Mouse (Mus musculus): ENCODE measurements around the gene Adh5. TPM values are rescaled to one million over a fixed set of nuclear protein-coding genes. Genes with fewer than 3 reads are reported as not detected.
A peak's percentile ranks its signal among the peaks of the same experiment; 100 is the strongest.

Gene Adh5
- 152 and 163 TPM in 2 replicates for polyA plus RNA-seq (2015; fragmentation: Nextera tagmentation; extraction: Ambion mirVana)

DNA sequence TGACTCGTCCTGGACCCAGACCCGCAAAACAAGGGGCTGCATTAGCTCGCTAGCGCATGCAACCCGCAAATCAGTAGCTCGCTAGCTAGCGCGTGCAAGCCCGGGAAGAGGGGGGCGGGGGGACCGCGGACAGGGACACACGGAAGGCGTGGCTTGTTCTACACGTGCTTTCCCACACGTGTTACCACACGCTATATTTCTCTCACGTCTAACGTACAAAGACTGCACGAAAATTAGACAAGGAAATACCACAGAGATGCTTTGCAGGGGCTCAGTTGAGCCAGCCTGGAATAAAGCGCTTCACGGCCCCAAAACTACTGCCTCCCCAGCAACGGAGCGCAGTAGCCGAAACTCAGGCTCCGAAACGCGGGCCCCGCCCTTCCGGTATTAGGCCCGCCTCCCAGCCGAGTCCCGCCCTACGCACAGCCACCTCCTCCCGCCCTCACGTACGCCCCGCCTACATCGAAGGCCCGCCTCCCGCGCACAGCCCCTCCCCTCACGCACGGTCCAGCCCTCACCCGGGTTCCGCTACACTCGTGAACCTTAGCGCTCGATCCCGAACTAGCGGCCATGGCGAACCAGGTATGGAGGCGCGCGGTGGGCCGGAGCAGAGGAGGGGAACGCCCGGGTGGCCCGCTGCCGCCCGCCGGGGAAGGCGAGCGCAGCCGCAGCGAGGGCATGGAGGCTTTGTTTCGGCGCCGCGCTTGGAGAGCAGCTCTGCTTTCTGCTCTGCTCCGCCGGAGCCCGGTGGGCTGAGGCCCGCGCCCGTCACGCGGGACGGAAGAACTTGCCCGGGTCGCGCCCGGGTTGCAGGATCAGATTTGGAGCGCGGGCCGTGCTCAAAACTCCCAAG lies at the start of gene Adh5:
Gene Adh5 (plus strand): TSS at position 482 of the 853 bp plus-strand sequence.
- WGBS: under 1% methylated on average over 86 of the region's 86 CpGs
- no peaks in the 10 kb centered on the region for H3K27me3 ChIP-seq
- H3K4me2 ChIP-seq: peak within 1 kb of the TSS; percentile 95
- peaks cover 12% of the 10 kb centered on the region for H3K4me1 ChIP-seq (replicated peaks)
- peak within 1 kb of the TSS; percentile 96 for H3K4me3 ChIP-seq
- peak within 1 kb of the TSS; percentile 98 for H3K9ac ChIP-seq
- peak; percentile 99 for ATAC-seq (replicated peaks; ENCODE audit: insufficient number of reproducible peaks, insufficient read depth, low FRiP score, low read depth)
- H3K36me3 ChIP-seq: peaks cover 24% of the 10 kb centered on the region
- no peaks in the 10 kb centered on the region for H3K9me3 ChIP-seq (replicated peaks)
- peak within 1 kb of the TSS; percentile 93 for H3K27ac ChIP-seq

- no peaks in the 10 kb centered on the region for H3K9me3 ChIP-seq (replicated peaks)
- 56% methylated on average over 3 of the region's 3 CpGs for whole genome bisulfite sequencing
- H3K9ac ChIP-seq: no peak overlapping the region
- H3K27me3 ChIP-seq: no peaks in the 10 kb centered on the region
- H3K36me3 ChIP-seq: no peaks in the 10 kb centered on the region
- H3K4me3 ChIP-seq: no peak overlapping the region
- ATAC-seq (replicated peaks; ENCODE audit: insufficient number of reproducible peaks, insufficient read depth, low FRiP score, low read depth): no peak
- H3K4me2 ChIP-seq: no peak overlapping the region
- H3K27ac ChIP-seq: no peak overlapping the region
- no peaks in the 10 kb centered on the region for H3K4me1 ChIP-seq (replicated peaks)
These were observed 38.0 kb upstream of the Adh5 start for GRCm38 (mm10) chr3:138404872-138405271.

DNA sequence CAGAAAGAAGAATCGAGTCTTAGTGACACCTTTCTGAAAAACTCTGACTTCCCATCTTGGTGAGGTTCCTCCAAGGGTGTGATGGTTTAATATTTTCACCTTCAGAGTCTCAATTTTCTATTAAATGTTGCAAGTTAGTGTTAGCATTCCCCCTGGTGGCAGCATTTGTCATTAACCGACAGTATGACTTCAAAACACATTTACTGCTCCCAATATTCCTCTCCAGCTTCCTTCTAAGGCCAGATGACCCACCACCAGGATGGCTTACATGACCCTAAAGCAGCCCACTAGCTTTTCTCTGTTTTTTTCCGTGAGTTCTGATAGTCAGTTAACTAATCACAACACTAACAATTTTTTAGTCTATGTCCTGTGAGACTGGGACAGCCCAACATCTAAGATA lies 37.6 kb upstream of the Adh5 start:
- no peaks in the 10 kb centered on the region for H3K27me3 ChIP-seq

DNA sequence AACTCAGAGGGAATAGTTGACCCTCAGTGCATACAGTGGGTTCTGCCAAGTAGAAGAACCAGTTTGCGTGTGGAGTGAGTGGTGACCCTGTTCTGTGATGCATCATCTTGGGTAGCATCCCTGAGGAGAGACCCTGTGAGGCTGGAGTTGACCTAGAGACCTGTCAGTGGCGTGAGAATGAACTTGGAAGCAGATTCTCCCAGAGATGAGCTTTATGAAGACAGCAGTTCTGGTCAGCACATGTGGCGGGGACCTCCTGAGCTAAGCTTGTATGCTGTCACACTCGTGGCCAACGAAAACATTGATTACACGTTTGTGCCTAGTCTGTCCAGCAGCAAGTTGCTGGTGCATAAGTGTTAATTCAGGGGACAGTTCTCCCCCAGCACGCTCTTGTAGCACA lies 37.1 kb upstream of the Adh5 start:
- no peak for ATAC-seq (replicated peaks; ENCODE audit: insufficient number of reproducible peaks, insufficient read depth, low FRiP score, low read depth)
- 67% methylated on average over 7 of the region's 7 CpGs for WGBS
- Histone ChIP-seq H3K4me1 (replicated peaks) (no peaks in the 10 kb centered on the region), H3K27me3 (no peaks in the 10 kb centered on the region), H3K27ac (no peak overlapping the region), H3K36me3 (no peaks in the 10 kb centered on the region), H3K9ac (no peak overlapping the region), H3K4me3 (no peak overlapping the region), H3K4me2 (no peak overlapping the region), H3K9me3 (replicated peaks) (no peaks in the 10 kb centered on the region)

More for the DNA sequence above, 37.6 kb upstream of the Adh5 start:
- Histone ChIP-seq H3K9ac (no peak overlapping the region), H3K4me2 (no peak overlapping the region), H3K36me3 (no peaks in the 10 kb centered on the region), H3K9me3 (replicated peaks) (no peaks in the 10 kb centered on the region), H3K27ac (no peak overlapping the region), H3K4me1 (replicated peaks) (no peaks in the 10 kb centered on the region), H3K4me3 (no peak overlapping the region)
- ATAC-seq (replicated peaks; ENCODE audit: insufficient number of reproducible peaks, insufficient read depth, low FRiP score, low read depth): no peak
- WGBS: 33% methylated on average over 3 of the region's 3 CpGs

- H3K36me3 ChIP-seq: no peaks in the 10 kb centered on the region
- ATAC-seq (replicated peaks; ENCODE audit: insufficient number of reproducible peaks, insufficient read depth, low FRiP score, low read depth): no peak
- no peak overlapping the region for H3K9ac ChIP-seq
- H3K9me3 ChIP-seq (replicated peaks): no peaks in the 10 kb centered on the region
- H3K27ac ChIP-seq: no peak overlapping the region
- no peaks in the 10 kb centered on the region for H3K4me1 ChIP-seq (replicated peaks)
- H3K27me3 ChIP-seq: no peaks in the 10 kb centered on the region
- no peak overlapping the region for H3K4me3 ChIP-seq
- WGBS: 78% methylated on average over 1 of the region's 1 CpGs
- H3K4me2 ChIP-seq: no peak overlapping the region
These were observed 35.0 kb upstream of the Adh5 start for GRCm38 (mm10) chr3:138407920-138408319.

DNA sequence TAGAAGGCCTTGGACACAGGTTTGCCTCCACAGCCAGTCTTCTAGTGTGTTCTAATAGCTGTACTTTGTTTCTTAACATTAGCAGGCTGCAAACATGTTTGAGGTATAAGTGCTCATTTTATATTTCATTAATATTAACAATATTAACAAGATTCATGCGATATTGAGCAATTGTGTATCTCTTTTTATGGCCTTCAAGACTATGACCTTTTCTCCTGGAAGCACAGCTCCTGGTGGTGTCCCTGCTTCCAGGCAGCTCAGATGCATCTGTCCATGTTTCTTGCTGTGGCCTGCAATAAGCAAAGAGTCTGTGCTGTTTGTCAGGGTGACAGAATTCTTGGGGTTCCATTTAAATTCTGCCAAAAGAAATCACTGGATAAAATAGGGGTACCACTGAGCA lies 33.3 kb upstream of the Adh5 start:
- H3K4me3 ChIP-seq: no peak overlapping the region
- no peaks in the 10 kb centered on the region for H3K27me3 ChIP-seq
- H3K27ac ChIP-seq: no peak overlapping the region
- no peak overlapping the region for H3K9ac ChIP-seq
- no peak for ATAC-seq (replicated peaks; ENCODE audit: insufficient number of reproducible peaks, insufficient read depth, low FRiP score, low read depth)
- H3K9me3 ChIP-seq (replicated peaks): no peaks in the 10 kb centered on the region
- WGBS: 76% methylated on average over 1 of the region's 1 CpGs
- no peaks in the 10 kb centered on the region for H3K4me1 ChIP-seq (replicated peaks)
- H3K4me2 ChIP-seq: no peak overlapping the region
- no peaks in the 10 kb centered on the region for H3K36me3 ChIP-seq

DNA sequence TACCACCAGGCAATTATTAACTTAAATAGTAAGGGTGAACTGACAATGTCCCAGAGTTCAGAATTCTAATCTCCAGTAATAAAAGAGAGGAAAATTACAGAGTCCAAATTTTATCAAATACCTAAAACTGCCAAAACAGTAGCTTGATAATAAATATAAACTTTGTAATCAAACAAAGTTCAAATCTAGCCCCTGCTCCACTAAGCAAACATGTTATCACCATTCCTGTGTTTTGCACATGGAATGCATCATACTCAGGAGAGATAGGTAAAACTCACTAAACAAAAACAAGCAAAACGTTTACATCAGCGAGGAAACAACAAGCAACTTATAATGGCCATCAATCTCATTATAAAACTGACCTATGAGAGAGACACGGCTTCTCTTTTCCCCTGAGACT lies 32.7 kb upstream of the Adh5 start:
- H3K27ac ChIP-seq: no peak overlapping the region
- 77% methylated on average over 3 of the region's 3 CpGs for WGBS
- no peak overlapping the region for H3K4me2 ChIP-seq
- H3K36me3 ChIP-seq: no peaks in the 10 kb centered on the region
- no peak overlapping the region for H3K9ac ChIP-seq
- ATAC-seq (replicated peaks; ENCODE audit: insufficient number of reproducible peaks, insufficient read depth, low FRiP score, low read depth): no peak
- no peaks in the 10 kb centered on the region for H3K27me3 ChIP-seq
- H3K4me3 ChIP-seq: no peak overlapping the region
- H3K4me1 ChIP-seq (replicated peaks): no peaks in the 10 kb centered on the region
- no peaks in the 10 kb centered on the region for H3K9me3 ChIP-seq (replicated peaks)

DNA sequence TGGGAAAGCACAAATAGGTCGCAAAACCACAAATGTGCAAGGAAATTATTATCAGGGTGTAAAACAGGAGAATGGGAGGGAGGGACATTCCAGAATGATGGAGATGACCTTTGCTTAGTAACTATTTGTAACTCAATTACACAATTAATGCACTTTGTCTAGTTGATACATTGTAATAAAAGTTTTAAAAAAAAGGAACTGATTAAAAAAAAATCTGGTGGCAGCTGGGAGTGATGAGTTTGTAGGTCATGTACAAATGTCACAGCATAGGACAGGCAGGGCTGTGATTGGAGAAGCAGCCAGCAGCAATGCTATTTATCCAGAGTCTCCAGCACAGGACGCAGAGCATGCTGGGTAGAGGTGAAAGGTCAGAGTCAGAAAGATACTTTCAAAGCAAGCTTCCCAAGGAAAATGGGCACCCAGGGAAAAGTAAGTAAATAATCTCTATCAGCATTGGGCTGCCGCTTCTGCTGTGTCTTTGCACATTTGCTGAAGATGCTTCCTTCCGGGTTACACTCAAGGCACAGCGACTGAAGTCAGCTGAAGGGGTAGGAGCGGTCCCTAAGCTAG lies 27.7 kb upstream of the Adh5 start, which contains the start of gene Adh4:
Gene Adh4 (plus strand): TSS at position 346 of the 570 bp plus-strand sequence.
- WGBS: 81% methylated on average over 6 of the region's 6 CpGs
- H3K4me2 ChIP-seq: no peak within 1 kb of the TSS
- ATAC-seq (replicated peaks; ENCODE audit: insufficient number of reproducible peaks, insufficient read depth, low FRiP score, low read depth): no peak
- no peaks in the 10 kb centered on the region for H3K9me3 ChIP-seq (replicated peaks)
- no peak within 1 kb of the TSS for H3K9ac ChIP-seq
- no peak within 1 kb of the TSS for H3K4me3 ChIP-seq
- no peaks in the 10 kb centered on the region for H3K4me1 ChIP-seq (replicated peaks)
- H3K36me3 ChIP-seq: no peaks in the 10 kb centered on the region
- no peak within 1 kb of the TSS for H3K27ac ChIP-seq
- H3K27me3 ChIP-seq: no peaks in the 10 kb centered on the region

DNA sequence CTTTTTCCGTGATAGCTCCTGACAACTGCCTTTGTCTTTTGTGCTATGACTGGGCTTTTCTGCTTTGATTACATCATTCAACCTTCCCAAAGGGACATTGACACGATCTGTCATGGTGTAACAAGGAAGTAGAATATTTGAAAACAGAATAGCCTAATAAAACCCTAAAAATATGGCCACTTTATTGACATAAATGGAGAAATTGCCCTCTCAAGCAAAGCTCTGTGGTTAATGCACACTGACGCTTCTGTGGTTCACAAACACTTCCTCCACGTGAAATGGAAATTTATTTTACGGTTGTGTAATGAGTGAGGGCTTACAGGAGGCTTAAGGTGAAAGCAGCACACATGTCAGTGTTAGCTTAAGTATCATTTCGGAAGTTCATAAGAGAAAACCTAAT lies 23.5 kb upstream of the Adh5 start:
- Histone ChIP-seq H3K4me1 (replicated peaks) (no peaks in the 10 kb centered on the region), H3K27ac (no peak overlapping the region), H3K27me3 (no peaks in the 10 kb centered on the region), H3K4me2 (no peak overlapping the region), H3K36me3 (no peaks in the 10 kb centered on the region), H3K9ac (no peak overlapping the region), H3K9me3 (replicated peaks) (no peaks in the 10 kb centered on the region), H3K4me3 (no peak overlapping the region)
- ATAC-seq (replicated peaks; ENCODE audit: insufficient number of reproducible peaks, insufficient read depth, low FRiP score, low read depth): no peak
- WGBS: 75% methylated on average over 6 of the region's 6 CpGs

DNA sequence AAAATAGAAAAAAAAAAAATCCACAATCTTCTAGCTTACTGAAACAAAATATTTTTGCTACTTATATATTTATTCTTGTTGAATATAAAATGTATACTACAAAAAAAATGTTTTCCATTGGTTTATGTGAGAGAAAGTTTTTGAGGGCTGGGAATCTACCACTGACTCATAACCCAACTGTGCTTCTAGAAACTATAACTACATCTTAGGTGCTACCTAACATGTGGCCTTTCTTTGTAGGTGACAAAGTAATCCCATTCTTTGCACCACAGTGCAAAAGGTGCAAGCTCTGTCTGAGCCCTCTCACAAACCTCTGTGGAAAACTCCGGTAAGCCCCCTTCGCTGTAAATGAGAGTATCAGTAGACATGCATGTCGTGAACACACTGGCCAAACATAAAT lies 22.5 kb upstream of the Adh5 start:
- no peak for ATAC-seq (replicated peaks; ENCODE audit: insufficient number of reproducible peaks, insufficient read depth, low FRiP score, low read depth)
- Histone ChIP-seq H3K9me3 (replicated peaks) (no peaks in the 10 kb centered on the region), H3K4me1 (replicated peaks) (no peaks in the 10 kb centered on the region), H3K9ac (no peak overlapping the region), H3K27me3 (no peaks in the 10 kb centered on the region), H3K4me2 (no peak overlapping the region), H3K4me3 (no peak overlapping the region), H3K27ac (no peak overlapping the region), H3K36me3 (no peaks in the 10 kb centered on the region)
- 86% methylated on average over 3 of the region's 3 CpGs for WGBS

DNA sequence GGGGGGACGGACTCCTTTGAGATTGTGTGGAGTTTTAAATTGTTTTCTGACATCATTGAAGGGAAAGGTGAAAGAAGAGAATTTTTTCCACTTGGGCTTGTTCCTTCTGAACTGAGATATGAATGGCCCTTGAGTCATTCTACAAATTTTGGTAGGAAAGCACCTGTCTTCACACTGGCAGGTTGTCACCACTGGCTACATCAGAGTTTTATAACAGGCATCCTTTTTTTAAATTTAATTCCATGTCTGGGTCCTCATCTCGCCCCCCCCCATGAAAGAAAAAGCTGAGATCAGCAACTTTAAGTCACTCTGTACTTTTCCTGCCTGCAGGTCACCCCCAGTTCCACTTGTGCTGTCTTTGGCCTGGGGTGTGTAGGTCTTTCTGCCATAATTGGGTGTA lies 19.2 kb upstream of the Adh5 start:
- Histone ChIP-seq H3K4me3 (no peak overlapping the region), H3K27ac (no peak overlapping the region), H3K27me3 (no peaks in the 10 kb centered on the region), H3K4me1 (replicated peaks) (no peaks in the 10 kb centered on the region), H3K9me3 (replicated peaks) (no peaks in the 10 kb centered on the region), H3K4me2 (no peak overlapping the region), H3K36me3 (no peaks in the 10 kb centered on the region), H3K9ac (no peak overlapping the region)
- ATAC-seq (replicated peaks; ENCODE audit: insufficient number of reproducible peaks, insufficient read depth, low FRiP score, low read depth): no peak
- 55% methylated on average over 2 of the region's 2 CpGs for WGBS

DNA sequence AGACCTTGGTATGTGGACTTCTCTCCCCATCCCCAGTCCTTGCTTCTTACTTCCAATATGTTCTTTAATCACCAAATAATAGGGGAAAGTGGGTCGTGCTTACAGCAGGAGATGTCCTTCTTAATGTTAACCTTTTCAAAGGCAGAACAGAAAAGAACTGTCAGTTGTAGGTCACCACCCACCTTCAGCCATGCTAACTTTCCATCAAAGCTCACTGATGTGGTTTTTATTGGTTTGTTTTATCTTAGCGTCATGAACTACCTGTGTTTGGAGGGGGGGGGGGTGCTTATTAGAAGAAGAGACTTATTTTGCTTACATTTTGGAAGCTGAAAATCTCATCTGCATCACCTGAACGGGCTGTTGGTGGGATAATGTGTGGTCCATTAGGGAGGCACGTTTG lies 18.6 kb upstream of the Adh5 start:
- H3K4me1 ChIP-seq (replicated peaks): no peaks in the 10 kb centered on the region
- H3K9me3 ChIP-seq (replicated peaks): no peaks in the 10 kb centered on the region
- H3K27ac ChIP-seq: no peak overlapping the region
- H3K4me3 ChIP-seq: no peak overlapping the region
- whole genome bisulfite sequencing: 51% methylated on average over 4 of the region's 4 CpGs
- no peak for ATAC-seq (replicated peaks; ENCODE audit: insufficient number of reproducible peaks, insufficient read depth, low FRiP score, low read depth)
- no peaks in the 10 kb centered on the region for H3K36me3 ChIP-seq
- no peak overlapping the region for H3K9ac ChIP-seq
- H3K4me2 ChIP-seq: no peak overlapping the region
- no peaks in the 10 kb centered on the region for H3K27me3 ChIP-seq
